Mouse (Mus musculus): ENCODE data around the gene Mon2.

DNA sequence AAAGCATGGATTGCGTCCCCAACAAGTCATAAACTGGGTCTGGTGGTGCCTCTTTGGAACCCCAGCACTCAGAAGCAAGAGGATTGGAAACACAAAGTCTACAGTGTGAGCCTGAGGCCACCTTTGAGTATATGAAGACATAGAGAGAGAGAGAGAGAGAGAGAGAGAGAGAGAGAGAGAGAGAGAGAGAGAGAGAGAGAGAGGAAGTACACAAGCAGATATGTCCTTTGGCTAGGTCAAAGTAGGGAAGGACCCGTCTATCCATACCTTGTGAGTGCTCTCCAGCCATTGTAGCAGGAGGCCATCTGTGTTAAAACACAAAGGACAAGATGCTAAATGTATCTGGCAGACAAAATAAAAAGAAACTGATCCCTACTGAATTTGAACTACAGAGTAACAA, 118.4 kb downstream of the Mon2 start:
- no peak for TF ChIP-seq CTCF (IDR thresholded peaks at IDR 0.05 in 2 of 3, conservative IDR thresholded peaks at IDR 0.05 in 1 of 3; ENCODE audit: control insufficient read depth in 1 of 3, insufficient read depth in 1 of 3, low read depth in 2 of 3, low read length in 3 of 3, poor library complexity in 1 of 3, severe bottlenecking in 1 of 3)
- no peak for TF ChIP-seq EP300 (IDR thresholded peaks at IDR 0.05; ENCODE audit: low read depth in 1 of 2, low read length in 2 of 2)
- TF ChIP-seq GABPA (IDR thresholded peaks at IDR 0.05; ENCODE audit: low read depth, low read length) = no peak
- no peak for TF ChIP-seq POLR2AphosphoS2 (IDR thresholded peaks at IDR 0.05; ENCODE audit: low read length)
- no peak for TF ChIP-seq SIN3A (IDR thresholded peaks at IDR 0.05; ENCODE audit: low read length)
- no peak for TF ChIP-seq E2F4 (IDR thresholded peaks at IDR 0.05; ENCODE audit: borderline replicate concordance, low read depth, low read length)
- no peak for TF ChIP-seq POLR2AphosphoS5 (IDR thresholded peaks at IDR 0.05; ENCODE audit: borderline replicate concordance, low read depth, low read length)
- TF ChIP-seq MYC (IDR thresholded peaks at IDR 0.05; ENCODE audit: low read depth, low read length) = no peak
- no peak for TF ChIP-seq RAD21 (IDR thresholded peaks at IDR 0.05; ENCODE audit: low read depth, low read length)
- no peak for TF ChIP-seq POLR2A (IDR thresholded peaks at IDR 0.05; ENCODE audit: control insufficient read depth in 1 of 2, insufficient read depth in 1 of 2, low read depth in 1 of 2, low read length in 2 of 2, poor library complexity in 1 of 2)
- no peak for TF ChIP-seq MAX (IDR thresholded peaks at IDR 0.05; ENCODE audit: low read length)
- TF ChIP-seq NELFE (IDR thresholded peaks at IDR 0.05; ENCODE audit: low read depth, low read length) = no peak
- TF ChIP-seq TBP (IDR thresholded peaks at IDR 0.05; ENCODE audit: low read depth, low read length) = no peak
